24 mouse cellular contexts compared by ENCODE assay signal in genomic region chr8:10031177-10031576, GRCm38 (mm10). TPM values are rescaled to one million over a fixed set of nuclear protein-coding genes. Genes with fewer than 3 reads are reported as not detected.
"Had no signal": no experiment of that assay in that cellular context is flagged by ENCODE, and none has a peak within 500 bp of the region (broad histone marks: within the 10 kb centered on the region; RNA-seq: fewer than 3 reads in every experiment).

No protein-coding gene starts in this region.

- H3K27ac ChIP-seq: heart, embryonic 10.5 days; hindbrain, embryonic 10.5 days; hindbrain, embryonic 12.5 days; hindbrain, embryonic 14.5 days; intestine, embryonic 15.5 days; layer of hippocampus, adult 2 months; left cerebral cortex, adult 2 months; limb, embryonic 10.5 days; limb, embryonic 12.5 days; liver, embryonic 12.5 days; liver, embryonic 14.5 days had no signal

- H3K27me3 ChIP-seq: heart, embryonic 12.5 days; hindbrain, embryonic 12.5 days; intestine, embryonic 15.5 days; limb, embryonic 12.5 days; liver, embryonic 12.5 days had no signal

- H3K36me3 ChIP-seq: heart, embryonic 10.5 days; heart, embryonic 12.5 days; hindbrain, embryonic 10.5 days; hindbrain, embryonic 12.5 days; intestine, embryonic 15.5 days; limb, embryonic 10.5 days; limb, embryonic 12.5 days; liver, embryonic 12.5 days had no signal

- ATAC-seq: hindbrain, embryonic 16.5 days; inflammation-experienced regulatory T-cells, adult 6 months; intestine, embryonic 15.5 days; intestine, postnatal 0 days; liver, embryonic 12.5 days had no signal

- DNase-seq: gastrocnemius, postnatal 14 days; gastrocnemius, postnatal 36 days; heart, postnatal 10 days; heart, postnatal 4 days; kidney, adult 18-20 months; kidney, adult 8-10 months; kidney, postnatal 10 days; kidney, postnatal 25 days; kidney, postnatal 4 days had no signal

- H3K9ac ChIP-seq: heart, embryonic 12.5 days; hindbrain, embryonic 12.5 days; hindbrain, embryonic 14.5 days; intestine, embryonic 15.5 days; limb, embryonic 12.5 days; liver, embryonic 12.5 days; liver, embryonic 14.5 days had no signal

- H3K4me1 ChIP-seq: heart, embryonic 10.5 days; heart, embryonic 12.5 days; hindbrain, embryonic 10.5 days; hindbrain, embryonic 12.5 days; intestine, embryonic 15.5 days; limb, embryonic 10.5 days; limb, embryonic 12.5 days; liver, embryonic 12.5 days had no signal

- H3K4me3 ChIP-seq: heart, embryonic 10.5 days; heart, embryonic 12.5 days; hindbrain, embryonic 10.5 days; hindbrain, embryonic 12.5 days; intestine, embryonic 15.5 days; layer of hippocampus, adult 2 months; left cerebral cortex, adult 2 months; limb, embryonic 10.5 days; limb, embryonic 12.5 days; liver, embryonic 12.5 days had no signal

RNA-seq across cellular contexts. Expression of gene Tnfsf13b, which starts 24.9 kb away (rescaled TPM):
- polyA plus RNA-seq: limb, embryonic 10.5 days had no signal
